Mouse (Mus musculus) neural tube, embryonic 12.5 days (tissue): ENCODE data around the gene Far1. TPM values are rescaled to one million over a fixed set of nuclear protein-coding genes. Genes with fewer than 3 reads are reported as not detected.

Source experiments
- ATAC-seq: fragments of 200-750 bp; cut with Nextera tagmentation; 2 replicates; pipeline ENCODE4 v1.8.0; 2017; ENCODE audit warnings: low read depth, mild to moderate bottlenecking, moderate TSS enrichment, moderate library complexity; ENCODE audit not compliant: low FRiP score
- H3K27ac ChIP-seq: fragments of 300-500 bp; sonication (generic); 2 replicates; pipeline ENCODE4 v1.5.1; 2016
- H3K27me3 ChIP-seq: fragments of 300-500 bp; sonication (generic); replicated peaks from 2 replicates; pipeline ENCODE4 v1.6.1; 2016; ENCODE audit warnings: mild to moderate bottlenecking
- H3K36me3 ChIP-seq: fragments of 300-500 bp; sonication (generic); 2 replicates; pipeline ENCODE4 v1.6.1; 2016; ENCODE audit warnings: mild to moderate bottlenecking
- H3K4me1 ChIP-seq: fragments of 300-500 bp; sonication (generic); 2 replicates; pipeline ENCODE4 v1.6.1; 2016
- H3K4me2 ChIP-seq: fragments of 300-500 bp; sonication (generic); replicated peaks from 2 replicates; pipeline ENCODE4 v1.6.1; 2016; ENCODE audit warnings: mild to moderate bottlenecking
- H3K4me3 ChIP-seq: fragments of 300-500 bp; sonication (generic); 2 replicates; pipeline ENCODE4 v1.5.1; 2016
- H3K9ac ChIP-seq: fragments of 300-500 bp; sonication (generic); 2 replicates; pipeline ENCODE4 v1.6.1; 2016; ENCODE audit warnings: mild to moderate bottlenecking
- H3K9me3 ChIP-seq: fragments of 300-500 bp; sonication (generic); 2 replicates; pipeline ENCODE4 v1.6.1; 2016; ENCODE audit warnings: mild to moderate bottlenecking
- WGBS: fragments of 180-500 bp; shearing (Covaris S2); methylation state at CpG from one replicate; pipeline ENCODE4 v1.1.7; 2016; 5-methylcytosine and 5-hydroxymethylcytosine counted together
- polyA plus RNA-seq: library from polyadenylated mRNA; unstranded; fragments of >200 nt; fragmentation: Nextera tagmentation; extraction: Ambion mirVana; gene quantifications from 2 replicates; pipeline ENCODE4 v1.2.1, GENCODE M21; 2016

Gene Far1
- polyA plus RNA-seq, 1 experiment from 2014 or later = 81.8 TPM

- no peaks in the 10 kb centered on the region for H3K4me1 ChIP-seq
- no peaks in the 10 kb centered on the region for H3K9me3 ChIP-seq
- no peaks in the 10 kb centered on the region for H3K36me3 ChIP-seq
- no peak overlapping the region for H3K4me3 ChIP-seq
- no peak for ATAC-seq
- no peak overlapping the region for H3K27ac ChIP-seq
- no peak overlapping the region for H3K9ac ChIP-seq
- 86% methylated on average over 10 of the region's 10 CpGs for WGBS
- H3K27me3 ChIP-seq = no peaks in the 10 kb centered on the region
- H3K4me2 ChIP-seq = no peak overlapping the region
Observed at GRCm38 (mm10) chr7:113614198-113614927, 100.7 kb downstream of the Far1 start.

GRCm38 (mm10) chr7:113619166-113619565 lies 105.5 kb downstream of the Far1 start:
- Histone ChIP-seq H3K27ac (no peak overlapping the region), H3K4me1 (peaks cover 5% of the 10 kb centered on the region; the same call in 1 of the 2 replicates), H3K9ac (no peak overlapping the region), H3K36me3 (no peaks in the 10 kb centered on the region), H3K27me3 (no peaks in the 10 kb centered on the region), H3K4me3 (no peak overlapping the region), H3K4me2 (no peak overlapping the region), H3K9me3 (no peaks in the 10 kb centered on the region)
- WGBS = 84% methylated on average over 2 of the region's 2 CpGs
- no peak for ATAC-seq

DNA sequence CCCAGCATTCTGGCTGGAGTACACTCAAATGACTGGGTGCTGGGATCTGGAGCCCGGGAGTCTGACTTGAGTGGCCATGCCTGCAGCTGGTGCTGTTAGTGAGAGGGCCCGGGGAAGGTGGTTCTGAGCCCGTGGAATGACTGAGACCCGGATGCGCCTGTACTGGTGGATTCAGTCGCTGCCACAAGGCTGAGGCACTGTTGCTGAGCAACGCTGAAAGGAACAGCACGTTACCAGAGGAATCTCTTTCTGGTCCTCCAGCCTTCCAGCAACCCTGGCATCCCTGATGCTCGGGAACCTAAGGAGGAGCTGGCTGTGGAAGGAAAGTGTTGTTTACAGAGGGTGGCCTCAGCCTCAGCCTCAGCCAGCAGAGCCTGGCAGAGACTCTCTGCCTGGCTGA lies 106.1 kb downstream of the Far1 start:
- ATAC-seq = no peak
- H3K9me3 ChIP-seq = no peaks in the 10 kb centered on the region
- no peak overlapping the region for H3K4me3 ChIP-seq
- H3K36me3 ChIP-seq = no peaks in the 10 kb centered on the region
- no peak overlapping the region for H3K4me2 ChIP-seq
- peaks cover 5% of the 10 kb centered on the region; the same call in 1 of the 2 replicates for H3K4me1 ChIP-seq
- H3K9ac ChIP-seq = no peak overlapping the region
- no peaks in the 10 kb centered on the region for H3K27me3 ChIP-seq
- no peak overlapping the region for H3K27ac ChIP-seq
- 84% methylated on average over 9 of the region's 9 CpGs for WGBS

Other genes starting within 250 kb of the Far1 start
- gene Btbd10, start 144.4 kb upstream of the Far1 start, polyA plus RNA-seq = 42.3 and 47.3 TPM in 2 replicates
- not detected in 2 replicates for gene Pth, start 125.3 kb upstream of the Far1 start, polyA plus RNA-seq